ENCODE assay signal across 10 mouse cellular contexts in genomic region chr11:95088857-95089779, GRCm38 (mm10). TPM values are rescaled to one million over a fixed set of nuclear protein-coding genes. Genes with fewer than 3 reads are reported as not detected.
DNase-seq lines count a peak whose midpoint lies in the region; TF ChIP-seq lines count a peak whose summit lies in the region.
"Had no signal": no experiment of that assay in that cellular context is flagged by ENCODE, and none has a peak within 500 bp of the region (broad histone marks: within the 10 kb centered on the region; RNA-seq: fewer than 3 reads in every experiment).

No protein-coding gene starts in this region.

- no peaks in the 10 kb centered on the region for H3K36me3 ChIP-seq in small intestine, adult 2 months (ENCODE audit: control insufficient read depth, insufficient read depth, low read length)
- H3K36me3 ChIP-seq: midbrain, embryonic 12.5 days had no signal

- no peak overlapping the region for H3K4me3 ChIP-seq in layer of hippocampus, adult 2 months
- no peak overlapping the region for H3K4me3 ChIP-seq in small intestine, adult 2 months (ENCODE audit: low read depth, low read length)
- H3K4me3 ChIP-seq: midbrain, embryonic 12.5 days had no signal

- 39% methylated on average over 16 of the region's 16 CpGs for WGBS in small intestine, adult 2 months

- no peak for DNase-seq in layer of hippocampus, adult 2 months (ENCODE audit: low spot score in 2 of 2)
- DNase-seq in layer of hippocampus, adult 8-10 months (ENCODE audit: low spot score in 2 of 2) = no peak
- peak; percentile 99 for DNase-seq in heart, adult 11 months
- peak; percentile 65 to 81 for DNase-seq in kidney, adult 8-10 months
- no peak for DNase-seq in thymus, postnatal 25 days
- DNase-seq in layer of hippocampus, postnatal 10 days (ENCODE audit: low spot score in 2 of 2) = no peak
- no peak for DNase-seq in layer of hippocampus, adult 9-11 months

- H3K4me1 ChIP-seq in small intestine, adult 2 months (ENCODE audit: control insufficient read depth, insufficient read depth, insufficient read length, low read length) = no peaks in the 10 kb centered on the region; the same call in 1 of the 2 replicates

- H3K27me3 ChIP-seq in small intestine, adult 2 months (ENCODE audit: control insufficient read depth, insufficient read depth, low read length) = no peaks in the 10 kb centered on the region
- H3K27me3 ChIP-seq: midbrain, embryonic 12.5 days had no signal

- TF ChIP-seq POLR2A in small intestine, adult 2 months (IDR thresholded peaks at IDR 0.05; ENCODE audit: low read depth, low read length) = no peak

- H3K27ac ChIP-seq in layer of hippocampus, adult 2 months = peak overlapping the region; percentile 36
- H3K27ac ChIP-seq in small intestine, adult 2 months (ENCODE audit: insufficient read depth, low read depth, low read length) = peak overlapping the region; percentile 31; the same call in 1 of the 2 replicates
- H3K27ac ChIP-seq: midbrain, embryonic 12.5 days had no signal

- TF ChIP-seq CTCF in layer of hippocampus, adult 2 months (conservative IDR thresholded peaks at IDR 0.05) = no peak
- TF ChIP-seq CTCF in small intestine, adult 2 months (IDR thresholded peaks at IDR 0.05; ENCODE audit: extremely low read depth, insufficient read length, insufficient replicate concordance, low read depth, low read length) = no peak

RNA-seq across cellular contexts. Expression of gene Itga3, which starts 12.5 kb away (rescaled TPM):
- total RNA-seq in layer of hippocampus, adult 2 months (2021) = 10 to 100 TPM; 10.3 to 16.1 TPM
- 10 to 100 TPM; 15.0 to 19.9 (median 17.0) TPM for total RNA-seq in layer of hippocampus, adult 8-10 months (2022)
- 91.0 and 156 TPM in 2 replicates for polyA plus RNA-seq in small intestine, adult 2 months (2012; rRNA removed)
- 10 to 100 TPM; 16.4 to 18.9 TPM for total RNA-seq in layer of hippocampus, postnatal 10 days (2021)

RNA-seq across cellular contexts. Expression of gene Dlx3, which starts 30.8 kb away (rescaled TPM):
- not detected for total RNA-seq in layer of hippocampus, adult 2 months (2021)
- total RNA-seq in layer of hippocampus, adult 8-10 months (2022) = under 1 TPM in 1 of 4 experiments, not detected in 3; 0.12 TPM
- 0.13 and 0.33 TPM in 2 replicates for polyA plus RNA-seq in small intestine, adult 2 months (2012; rRNA removed)
- not detected for total RNA-seq in layer of hippocampus, postnatal 10 days (2021)

RNA-seq across cellular contexts. Expression of gene Pdk2, which starts 48.0 kb away (rescaled TPM):
- 100 to 1,000 TPM; 133 TPM for total RNA-seq in layer of hippocampus, adult 2 months (2021)
- total RNA-seq in layer of hippocampus, adult 8-10 months (2022) = 100 to 1,000 TPM; 116 to 134 (median 123) TPM
- polyA plus RNA-seq in small intestine, adult 2 months (2012; rRNA removed) = 67.7 and 167 TPM in 2 replicates
- 10 to 100 TPM; 48.9 to 49.7 TPM for total RNA-seq in layer of hippocampus, postnatal 10 days (2021)
- total RNA-seq: CH12.LX had no signal

RNA-seq across cellular contexts. Expression of gene Dlx4, which starts 56.9 kb away (rescaled TPM):
- total RNA-seq in layer of hippocampus, adult 2 months (2021) = not detected
- under 1 TPM in 1 of 4 experiments, not detected in 3; 0.33 TPM for total RNA-seq in layer of hippocampus, adult 8-10 months (2022)
- polyA plus RNA-seq in small intestine, adult 2 months (2012; rRNA removed) = not detected in 2 replicates
- under 1 TPM in 1 of 2 experiments, not detected in 1; 0.23 TPM for total RNA-seq in layer of hippocampus, postnatal 10 days (2021)
- polyA plus RNA-seq: midbrain, embryonic 12.5 days had no signal

Comparison
In these comparisons a context has a peak if more than half of its experiments do, and no peak if none do; other contexts are left out.
1. DNase-seq: peak in heart, adult 11 months (single experiment) and kidney, adult 8-10 months (2 of 2); none in layer of hippocampus, adult 2 months (0 of 2), layer of hippocampus, adult 8-10 months (0 of 2), thymus, postnatal 25 days (single experiment), layer of hippocampus, postnatal 10 days (0 of 2) and layer of hippocampus, adult 9-11 months (single experiment).